Mouse (Mus musculus): ENCODE data around the gene Gm20695. TPM values are rescaled to one million over a fixed set of nuclear protein-coding genes. Genes with fewer than 3 reads are reported as not detected.
"Not testable (repeated sequence)": the region's sequence is repeated elsewhere in the genome, so short reads cannot be mapped to it uniquely, and the experiment has no call there.

Gene Gm20695
- 0.41 TPM in 1 of 2 replicates, not detected in the other for total RNA-seq (2017)

GRCm38 (mm10) chr16:3884201-3885064, at the start of gene Gm20695, which contains the start of gene Zfp597:
Gm20695 (plus strand) TSS chr16:3884648.
Zfp597 (minus strand) TSS chr16:3884561.
- ATAC-seq (replicated peaks; ENCODE audit: low read depth, poor library complexity, severe bottlenecking) = peak; percentile 96

GRCm38 (mm10) chr16:3835461-3835860, 49.0 kb upstream of the Gm20695 start:
- ATAC-seq (replicated peaks; ENCODE audit: low read depth, poor library complexity, severe bottlenecking) = no peak

GRCm38 (mm10) chr16:3839157-3839885, 45.1 kb upstream of the Gm20695 start:
- peak; percentile 86 for ATAC-seq (replicated peaks; ENCODE audit: low read depth, poor library complexity, severe bottlenecking)

- no peak for ATAC-seq (replicated peaks; ENCODE audit: low read depth, poor library complexity, severe bottlenecking)
Measured at GRCm38 (mm10) chr16:3842989-3843388, 41.5 kb upstream of the Gm20695 start.

GRCm38 (mm10) chr16:3843796-3844195, 40.7 kb upstream of the Gm20695 start:
- no peak for ATAC-seq (replicated peaks; ENCODE audit: low read depth, poor library complexity, severe bottlenecking)

GRCm38 (mm10) chr16:3846711-3847518, 37.5 kb upstream of the Gm20695 start, which contains the start of gene Zfp174:
Zfp174 (plus strand) TSS chr16:3847268.
- peak; percentile 99 for ATAC-seq (replicated peaks; ENCODE audit: low read depth, poor library complexity, severe bottlenecking)

- ATAC-seq (replicated peaks; ENCODE audit: low read depth, poor library complexity, severe bottlenecking) = no peak
Measured at GRCm38 (mm10) chr16:3847871-3848270, 36.6 kb upstream of the Gm20695 start.

GRCm38 (mm10) chr16:3848416-3848815, 36.0 kb upstream of the Gm20695 start:
- ATAC-seq (replicated peaks; ENCODE audit: low read depth, poor library complexity, severe bottlenecking) = no peak

- not testable (repeated sequence) for ATAC-seq (replicated peaks; ENCODE audit: low read depth, poor library complexity, severe bottlenecking)
Measured at GRCm38 (mm10) chr16:3851301-3851700, 33.1 kb upstream of the Gm20695 start.

- no peak for ATAC-seq (replicated peaks; ENCODE audit: low read depth, poor library complexity, severe bottlenecking)
Measured at GRCm38 (mm10) chr16:3852586-3852985, 31.9 kb upstream of the Gm20695 start.

GRCm38 (mm10) chr16:3854437-3855182, 29.8 kb upstream of the Gm20695 start:
- ATAC-seq (replicated peaks; ENCODE audit: low read depth, poor library complexity, severe bottlenecking) = no peak

- peak; percentile 80 for ATAC-seq (replicated peaks; ENCODE audit: low read depth, poor library complexity, severe bottlenecking)
Measured at GRCm38 (mm10) chr16:3855776-3856175, 28.7 kb upstream of the Gm20695 start.

- peak; percentile 68 for ATAC-seq (replicated peaks; ENCODE audit: low read depth, poor library complexity, severe bottlenecking)
Measured at GRCm38 (mm10) chr16:3859254-3859653, 25.2 kb upstream of the Gm20695 start.

- peak; percentile 31; the same call in 1 of the 2 replicates for ATAC-seq (replicated peaks; ENCODE audit: low read depth, poor library complexity, severe bottlenecking)
Measured at GRCm38 (mm10) chr16:3871815-3872214, 12.6 kb upstream of the Gm20695 start.

- peak; percentile 97 for ATAC-seq (replicated peaks; ENCODE audit: low read depth, poor library complexity, severe bottlenecking)
Measured at GRCm38 (mm10) chr16:3872216-3873047, 12.0 kb upstream of the Gm20695 start, which contains the start of gene Naa60. Naa60 (plus strand) TSS chr16:3872375.

- no peak for ATAC-seq (replicated peaks; ENCODE audit: low read depth, poor library complexity, severe bottlenecking)
Measured at GRCm38 (mm10) chr16:3876346-3876745, 8.1 kb upstream of the Gm20695 start.

- ATAC-seq (replicated peaks; ENCODE audit: low read depth, poor library complexity, severe bottlenecking) = peak; percentile 33
Measured at GRCm38 (mm10) chr16:3885065-3885670, 720 bp downstream of the Gm20695 start.

Measured in common myeloid progenitor, adult 5-6 weeks (primary cell).